Mouse (Mus musculus) c-Kit-positive CD71-positive TER-119-negative erythroid progenitor cells, embryonic 14.5 days (primary cell): Measurements from ENCODE around the gene Gna13.

Experiments used
- DNase-seq: peaks from one replicate; pipeline ENCODE4 v3.0.0-alpha.2; 2013; ENCODE audit warnings: low read depth

Gna13 gene

GRCm38 (mm10) chr11:109349652-109350316 lies 12.8 kb upstream of the Gna13 start:
- DNase-seq, result no peak

- no peak for DNase-seq
Measured at GRCm38 (mm10) chr11:109350317-109350714, 12.3 kb upstream of the Gna13 start.

DNA sequence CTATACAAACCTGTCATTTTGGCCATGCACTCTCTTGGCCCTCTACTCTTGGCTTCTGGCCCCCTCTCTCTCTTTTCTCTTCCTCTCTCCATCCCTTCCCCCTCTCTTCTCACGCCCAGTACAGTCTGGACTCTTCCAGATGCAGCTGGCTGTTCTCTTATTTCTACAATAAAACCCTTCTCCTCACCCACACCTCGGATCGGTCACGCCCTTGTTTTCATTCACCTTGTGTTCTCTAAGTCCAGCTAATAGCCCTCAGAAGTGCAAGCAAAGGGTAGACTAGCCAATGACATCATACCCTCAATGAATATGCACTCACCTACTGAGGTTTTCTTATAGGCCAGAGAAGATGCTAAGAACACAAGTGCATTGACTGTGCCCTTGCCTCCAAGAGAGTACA lies 11.1 kb upstream of the Gna13 start:
- no peak for DNase-seq

DNA sequence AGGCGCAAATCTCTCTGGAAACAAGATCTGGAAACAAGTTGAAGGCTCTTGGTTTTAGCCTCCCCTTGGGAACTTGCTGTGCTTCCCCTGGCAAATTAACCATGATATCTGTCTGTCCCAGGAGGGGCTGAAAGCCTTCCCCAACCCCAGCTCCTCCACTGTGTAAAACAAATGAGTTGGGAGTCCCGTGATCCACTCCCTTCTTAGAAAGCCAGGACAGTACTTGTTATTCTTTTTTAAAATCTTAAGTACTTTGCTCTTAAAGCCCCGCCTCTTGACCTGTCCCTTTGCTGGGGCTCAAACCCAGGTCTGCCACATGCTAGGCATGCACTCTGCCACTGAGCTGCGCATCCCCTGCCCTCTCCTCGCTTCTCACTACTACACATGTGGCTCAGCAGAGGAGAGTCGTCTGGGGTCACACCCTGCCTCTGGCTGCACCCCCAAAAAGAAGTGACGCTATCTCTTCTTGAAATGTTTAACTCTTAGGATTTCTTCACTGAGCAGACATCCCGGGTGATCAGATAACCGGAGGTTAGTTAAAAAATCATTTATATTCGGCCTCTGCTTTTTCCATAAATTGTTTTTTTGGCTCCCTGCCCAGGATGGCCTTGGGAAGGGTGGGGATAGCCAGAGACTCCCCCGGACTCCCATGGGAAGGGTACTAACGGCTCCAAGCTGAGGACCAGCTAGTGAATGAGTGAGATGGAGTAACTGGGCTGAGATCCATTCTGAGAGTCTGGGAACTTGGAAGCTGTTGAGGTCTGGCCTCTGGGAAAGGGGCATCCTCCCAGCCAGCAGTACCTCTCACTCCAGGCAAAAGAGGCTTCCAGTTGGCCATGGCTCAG lies 9.0 kb upstream of the Gna13 start:
- no peak for DNase-seq

DNA sequence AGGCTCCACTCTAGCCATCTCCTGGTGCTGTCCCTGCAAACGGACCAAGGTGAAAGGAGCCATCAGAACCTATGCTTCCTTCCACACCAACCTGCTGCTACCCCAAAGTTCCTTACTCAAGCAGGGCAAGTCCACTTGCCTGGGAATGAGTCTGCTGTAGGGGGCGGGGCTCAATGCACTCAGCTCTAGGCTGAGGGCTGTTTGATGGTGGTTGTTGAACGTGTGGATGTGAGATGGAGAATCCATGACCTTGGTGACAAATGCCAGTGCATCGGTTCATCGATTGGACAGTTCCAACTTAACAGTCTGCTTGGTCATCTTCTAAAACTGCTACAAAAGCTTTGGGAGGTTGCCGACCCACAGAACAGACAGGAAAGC lies 8.4 kb upstream of the Gna13 start:
- DNase-seq, result no peak

DNA sequence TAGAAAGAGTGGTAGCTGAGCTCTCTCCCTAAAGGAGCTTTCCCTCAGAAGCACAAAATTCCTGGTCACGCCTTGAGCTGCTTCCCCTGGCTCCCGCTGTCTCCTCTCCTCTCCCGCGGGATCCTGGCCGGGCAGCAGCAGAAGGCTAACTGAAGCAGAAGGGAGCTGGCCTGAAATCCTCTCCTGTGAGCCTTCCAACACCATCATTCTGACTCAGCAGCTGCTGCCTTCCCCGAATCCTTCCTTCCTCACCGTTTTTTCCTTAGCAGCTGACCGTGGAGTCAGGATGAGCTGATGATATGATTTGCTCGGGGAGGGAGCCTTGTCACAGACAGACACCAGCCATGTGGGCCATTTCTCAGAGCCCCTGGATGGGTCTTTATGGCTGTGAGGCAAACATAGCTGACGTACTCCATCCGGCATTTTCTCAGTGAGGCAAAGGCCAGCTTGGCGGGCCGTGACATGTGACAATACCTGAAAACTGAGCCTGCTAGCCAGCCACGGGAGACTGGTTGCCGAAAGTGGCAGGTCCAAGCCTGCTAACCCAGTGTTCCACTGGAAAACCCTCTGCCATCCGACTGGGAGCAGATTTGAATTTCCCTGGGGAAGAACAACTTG lies 6.8 kb upstream of the Gna13 start:
- DNase-seq, result no peak

DNA sequence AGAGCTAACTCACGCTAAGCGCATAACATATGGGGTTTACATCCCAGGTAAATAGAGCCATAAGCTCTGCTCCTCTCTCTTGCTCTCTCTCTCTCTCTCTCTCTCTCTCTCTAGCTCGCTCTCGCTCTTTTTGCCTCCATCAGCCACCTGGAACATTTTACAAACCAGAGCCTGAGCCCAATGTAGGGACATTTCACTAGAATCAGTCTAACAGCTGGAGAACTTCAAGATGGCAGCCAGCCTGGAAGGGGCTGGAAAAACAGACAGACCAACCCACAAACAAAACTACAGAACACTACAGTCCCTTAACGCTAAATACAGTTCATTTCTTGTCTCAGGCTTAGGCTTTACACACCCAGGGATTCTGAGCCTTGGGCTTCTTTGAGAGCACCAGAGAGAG lies 5.5 kb upstream of the Gna13 start:
- no peak for DNase-seq

DNA sequence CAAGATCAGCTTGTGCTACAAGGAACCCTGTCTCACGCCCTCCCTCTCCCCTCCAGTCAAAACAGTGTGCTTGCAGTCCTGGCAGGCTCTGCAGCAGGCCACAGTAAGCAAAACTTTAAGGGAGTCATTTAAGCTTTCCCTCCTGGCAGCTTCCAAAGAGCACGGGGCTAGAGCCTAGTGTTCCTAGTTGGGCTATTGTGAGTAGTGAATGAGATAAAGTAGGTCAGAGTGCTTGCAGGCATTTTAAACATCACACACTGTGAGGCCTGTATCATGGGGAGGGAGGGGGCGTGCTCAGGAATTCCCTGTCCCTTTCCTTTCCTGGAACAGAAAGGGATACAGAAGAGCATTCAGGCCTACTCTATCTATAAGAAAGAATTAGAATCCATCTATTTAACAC lies 4.1 kb upstream of the Gna13 start:
- no peak for DNase-seq

GRCm38 (mm10) chr11:109359043-109359752 lies 3.4 kb upstream of the Gna13 start:
- peak; percentile 54 for DNase-seq

DNA sequence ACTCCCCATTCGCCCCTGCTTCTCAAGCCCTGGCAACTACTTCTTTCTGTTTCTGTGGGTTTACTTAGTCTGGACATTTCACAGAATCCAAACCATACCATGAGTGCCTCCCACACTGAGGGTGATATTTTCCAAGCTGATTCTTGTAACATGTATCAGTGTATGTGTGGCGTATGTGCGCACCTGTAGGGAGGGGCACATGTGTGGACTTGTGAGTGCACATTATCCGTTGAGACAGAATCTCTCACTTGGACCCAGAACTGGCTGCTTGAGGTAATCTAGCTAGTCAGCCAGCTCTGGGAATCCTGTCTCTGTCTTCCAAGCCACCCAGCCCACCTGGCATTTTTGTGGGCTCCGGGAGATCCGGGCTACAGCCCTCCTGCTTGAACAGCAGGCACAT lies 2.5 kb upstream of the Gna13 start:
- DNase-seq, result no peak

DNA sequence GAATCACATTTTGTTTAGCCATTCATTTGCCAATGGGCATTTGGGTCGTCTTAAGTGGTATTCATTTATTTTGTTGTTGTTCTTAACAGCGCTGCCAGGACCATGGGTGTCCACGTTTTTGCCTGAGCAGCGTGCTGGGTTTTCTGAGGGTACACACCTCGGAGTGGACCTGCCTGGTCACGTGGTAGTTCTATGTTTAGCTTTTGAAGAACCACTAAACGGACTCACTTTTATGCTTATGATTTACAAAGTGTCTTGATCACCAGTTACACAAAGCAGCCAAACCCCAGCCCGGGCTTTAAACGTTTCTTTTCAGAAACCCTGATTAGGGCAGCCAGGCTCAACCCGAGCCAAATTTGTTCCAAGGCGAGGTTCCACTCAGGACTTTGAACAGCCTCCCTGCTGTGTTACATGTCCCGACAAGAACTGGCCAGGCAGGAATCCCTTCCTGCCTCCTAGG lies 2.0 kb upstream of the Gna13 start:
- DNase-seq, result no peak

GRCm38 (mm10) chr11:109361241-109361630 lies 1.4 kb upstream of the Gna13 start:
- DNase-seq, result no peak

DNA sequence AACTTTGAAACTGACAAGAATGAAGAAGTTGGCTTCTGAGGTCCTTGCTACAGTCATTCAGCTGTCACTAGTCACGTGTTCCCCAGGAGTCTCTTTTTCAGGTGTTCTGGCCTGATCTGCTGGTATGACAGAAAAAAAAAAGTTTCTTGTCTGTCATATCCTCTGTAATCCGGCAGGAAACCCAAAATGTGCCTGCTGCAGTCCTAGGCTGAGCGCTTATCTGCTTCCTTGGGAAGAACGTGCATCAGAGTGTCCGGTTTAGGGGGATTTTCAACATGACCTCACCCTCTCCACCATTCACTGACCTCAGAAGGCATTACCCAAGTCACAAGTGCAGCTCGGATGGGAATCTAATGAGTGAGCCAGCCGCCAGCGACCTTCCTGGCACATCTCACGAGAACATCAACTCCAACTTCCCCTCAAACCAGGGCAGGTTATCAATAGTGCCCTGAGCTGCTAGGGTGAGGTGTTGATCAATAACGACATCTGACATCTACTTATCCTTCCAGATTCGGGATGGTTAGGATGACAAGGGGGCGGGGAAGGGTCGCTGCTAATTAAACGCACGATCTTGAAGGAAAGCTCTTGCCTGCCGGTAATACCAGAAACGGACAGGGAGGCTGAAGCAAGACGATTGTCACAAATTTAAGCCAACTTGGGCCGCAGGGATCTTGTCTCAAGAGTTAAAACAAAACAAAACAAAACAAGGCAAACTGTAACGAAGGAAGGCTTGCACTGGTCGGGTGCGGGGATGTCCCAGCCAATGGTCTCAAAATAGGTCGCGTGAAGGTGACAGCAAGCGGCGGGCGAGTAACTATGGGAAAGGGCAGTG lies 784 bp upstream of the Gna13 start:
- DNase-seq, result peak; percentile 45

GRCm38 (mm10) chr11:109363191-109364133 lies 831 bp downstream of the Gna13 start:
- DNase-seq, result peak; percentile 40

DNA sequence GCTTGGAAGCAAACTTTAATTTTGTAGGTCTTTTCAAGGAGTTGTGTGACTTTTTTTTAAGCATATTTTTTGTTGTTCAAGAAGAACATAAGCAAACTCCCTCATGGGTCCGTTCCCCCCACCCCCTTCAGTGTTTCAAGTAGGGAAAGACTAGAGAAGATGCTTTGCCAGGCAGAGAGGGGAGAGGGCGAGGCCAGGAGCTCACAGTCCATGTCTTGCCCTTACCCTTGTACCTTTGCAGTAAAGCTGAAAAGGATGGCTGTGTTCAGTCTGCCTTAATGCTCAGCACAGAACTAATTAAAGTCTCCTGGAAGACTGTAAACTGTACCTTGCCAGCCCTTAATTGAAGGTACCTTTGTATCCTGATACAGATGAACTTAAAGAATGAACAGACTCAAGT lies 1.7 kb downstream of the Gna13 start:
- DNase-seq, result no peak

GRCm38 (mm10) chr11:109364881-109365280 lies 2.2 kb downstream of the Gna13 start:
- no peak for DNase-seq

DNA sequence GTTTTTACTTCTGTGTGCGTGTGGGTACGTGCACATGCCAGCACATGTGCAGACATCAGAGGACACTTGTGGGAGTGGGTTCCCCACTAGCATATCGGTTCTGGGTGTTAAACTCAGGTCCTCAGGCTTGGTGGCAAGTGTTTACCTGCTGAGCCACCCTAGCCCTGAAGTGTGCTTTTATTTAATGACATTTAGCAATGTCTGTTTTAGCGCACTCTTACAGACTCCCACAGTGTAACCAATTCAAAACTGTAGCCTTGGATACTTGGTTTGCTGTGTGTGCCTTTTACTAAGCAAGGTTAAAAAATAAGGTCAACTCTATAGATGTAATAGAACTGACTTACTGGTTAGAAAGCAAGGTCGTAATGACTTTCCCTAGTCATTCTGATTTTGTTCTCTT lies 3.2 kb downstream of the Gna13 start:
- DNase-seq, result no peak

- DNase-seq, result no peak
Measured at GRCm38 (mm10) chr11:109366802-109367579, 4.4 kb downstream of the Gna13 start.

GRCm38 (mm10) chr11:109369026-109369637 lies 6.5 kb downstream of the Gna13 start:
- DNase-seq, result no peak
